Mouse (Mus musculus): Measurements from ENCODE around the gene Gm42791. TPM values are rescaled to one million over a fixed set of nuclear protein-coding genes. Genes with fewer than 3 reads are reported as not detected.

Gm42791 gene
- polyA plus RNA-seq, 1 experiment from 2014 or later: 0.78 TPM

DNA sequence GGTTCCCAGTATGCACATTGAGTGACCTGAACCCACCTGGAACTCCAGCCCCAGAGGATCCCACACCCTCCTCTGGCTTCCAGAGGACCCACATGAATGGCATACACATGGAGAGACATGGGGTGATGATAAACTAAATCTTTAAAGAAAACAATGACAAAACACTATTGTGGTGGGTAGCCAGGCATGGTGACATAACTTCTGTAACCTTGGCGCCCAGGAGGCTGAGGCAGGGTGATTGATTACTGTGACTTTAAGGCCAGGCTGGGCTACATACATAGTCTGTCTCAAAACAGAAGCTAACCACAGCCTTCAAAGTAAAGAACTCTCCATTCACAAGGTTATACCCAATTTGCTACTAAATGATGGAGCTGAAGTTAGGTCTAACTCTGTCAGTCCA, 30.7 kb downstream of the Gm42791 start:
- 76% methylated on average over 1 of the region's 1 CpGs for WGBS
- TF ChIP-seq CTCF (IDR thresholded peaks at IDR 0.05): no peak
- no peak for TF ChIP-seq EP300 (IDR thresholded peaks at IDR 0.05)
- H3K4me1 ChIP-seq (ENCODE audit: insufficient read depth, low read depth, low read length): peaks cover 13% of the 10 kb centered on the region; the same call in 1 of the 2 replicates
- ATAC-seq (no peak), DNase-seq (ENCODE audit: low spot score) (no peak)
- H3K9ac ChIP-seq (replicated peaks; ENCODE audit: low read depth): no peak overlapping the region
- no peak overlapping the region for H3K4me2 ChIP-seq (replicated peaks; ENCODE audit: low read depth, low read length)
- H3K9me3 ChIP-seq (ENCODE audit: low read length): no peaks in the 10 kb centered on the region
- no peaks in the 10 kb centered on the region for H3K27me3 ChIP-seq (replicated peaks; ENCODE audit: insufficient read depth, low read length)
- H3K4me3 ChIP-seq (ENCODE audit: low read depth, low read length): no peak overlapping the region
- H3K36me3 ChIP-seq (ENCODE audit: insufficient read depth, low read length): no peaks in the 10 kb centered on the region
- H3K27ac ChIP-seq (ENCODE audit: low read length): no peak overlapping the region

DNA sequence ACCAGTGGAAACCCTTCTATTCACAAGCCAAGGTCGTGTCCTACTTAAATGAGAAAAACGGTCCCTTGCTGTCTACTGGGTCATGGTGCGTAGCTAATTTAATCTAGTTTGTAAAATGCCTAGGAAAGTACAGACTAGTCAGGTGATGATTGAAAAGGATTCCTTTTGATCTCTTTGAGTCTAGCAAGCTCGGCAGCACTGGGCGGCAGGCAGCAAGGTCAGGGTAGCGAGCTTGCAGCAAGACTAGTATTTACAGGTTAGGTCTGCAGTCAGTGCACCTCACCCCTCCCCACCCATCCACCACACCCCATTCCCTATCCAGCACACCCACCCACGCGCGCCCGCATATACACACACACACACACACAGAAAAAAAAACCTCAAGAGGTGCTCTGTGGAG, 34.7 kb downstream of the Gm42791 start:
- peaks cover 6% of the 10 kb centered on the region; the same call in 1 of the 2 replicates for H3K4me1 ChIP-seq (ENCODE audit: insufficient read depth, low read depth, low read length)
- no peaks in the 10 kb centered on the region for H3K9me3 ChIP-seq (ENCODE audit: low read length)
- DNase-seq (ENCODE audit: low spot score) (no peak), ATAC-seq (no peak)
- H3K9ac ChIP-seq (replicated peaks; ENCODE audit: low read depth): no peak overlapping the region
- H3K27ac ChIP-seq (ENCODE audit: low read length): peak overlapping the region; percentile 43
- H3K4me3 ChIP-seq (ENCODE audit: low read depth, low read length): no peak overlapping the region
- H3K27me3 ChIP-seq (replicated peaks; ENCODE audit: insufficient read depth, low read length): no peaks in the 10 kb centered on the region
- H3K4me2 ChIP-seq (replicated peaks; ENCODE audit: low read depth, low read length): peak overlapping the region; percentile 79
- TF ChIP-seq CTCF (IDR thresholded peaks at IDR 0.05) (no peak), EP300 (IDR thresholded peaks at IDR 0.05) (no peak)
- H3K36me3 ChIP-seq (ENCODE audit: insufficient read depth, low read length): no peaks in the 10 kb centered on the region
- 69% methylated on average over 10 of the region's 10 CpGs for WGBS

DNA sequence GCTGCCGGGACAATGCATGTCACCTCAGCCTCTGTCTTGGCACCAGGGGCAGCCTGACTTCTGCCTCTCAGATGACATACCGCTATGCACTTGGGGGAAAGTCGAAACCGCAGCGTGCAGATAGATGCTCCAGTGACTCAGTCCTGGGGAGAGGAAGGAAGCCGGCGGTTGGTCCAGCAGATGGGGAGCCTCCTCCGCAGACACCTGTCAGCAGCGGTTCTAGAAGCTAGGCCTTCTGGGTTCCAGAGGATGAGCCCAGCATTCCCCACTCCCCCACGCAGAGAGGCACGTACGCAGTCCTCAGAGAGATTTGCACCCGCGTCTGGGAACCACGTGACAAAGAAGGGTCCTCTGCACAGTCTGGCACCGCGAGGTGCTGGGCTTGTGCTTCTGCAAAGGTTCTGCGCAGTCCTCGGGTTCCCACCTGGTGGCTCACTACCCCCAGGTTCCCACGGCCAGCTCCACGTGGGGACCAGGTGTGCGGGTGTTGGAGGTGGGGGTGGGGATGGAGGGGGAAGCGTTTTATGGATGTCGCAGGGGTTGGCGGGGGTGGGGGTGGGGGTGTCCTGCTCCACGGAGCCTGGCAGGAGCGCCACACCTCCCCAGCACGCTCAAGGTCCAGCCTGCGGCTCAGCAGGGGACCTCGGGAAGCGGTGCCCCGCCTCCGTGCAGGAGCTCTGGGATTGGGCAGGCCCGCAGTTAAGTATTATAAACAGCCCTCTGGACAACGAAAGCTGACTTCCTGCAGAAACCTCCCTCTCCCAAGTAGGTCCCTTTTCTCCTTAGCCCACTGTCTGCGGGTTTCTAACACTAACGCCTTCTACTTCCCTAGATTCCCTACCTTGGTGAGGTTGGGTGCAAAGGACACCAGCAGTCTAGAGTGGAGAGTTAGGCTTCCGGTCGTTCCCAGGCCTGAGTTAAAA, 35.6 kb downstream of the Gm42791 start:
- H3K27ac ChIP-seq (ENCODE audit: low read length): no peak overlapping the region; the same call in 1 of the 2 replicates
- H3K4me1 ChIP-seq (ENCODE audit: insufficient read depth, low read depth, low read length): peaks cover 6% of the 10 kb centered on the region; the same call in 1 of the 2 replicates
- H3K9ac ChIP-seq (replicated peaks; ENCODE audit: low read depth): peak overlapping the region; percentile 3; the same call in 1 of the 2 replicates
- H3K36me3 ChIP-seq (ENCODE audit: insufficient read depth, low read length): no peaks in the 10 kb centered on the region
- peak overlapping the region; percentile 32 for H3K4me3 ChIP-seq (ENCODE audit: low read depth, low read length)
- peak overlapping the region; percentile 79 for H3K4me2 ChIP-seq (replicated peaks; ENCODE audit: low read depth, low read length)
- 1% methylated on average over 39 of the region's 39 CpGs for WGBS
- ATAC-seq (peak; percentile 90), DNase-seq (ENCODE audit: low spot score) (peak; percentile 83)
- no peaks in the 10 kb centered on the region for H3K9me3 ChIP-seq (ENCODE audit: low read length)
- TF ChIP-seq CTCF (IDR thresholded peaks at IDR 0.05) (no peak), EP300 (IDR thresholded peaks at IDR 0.05) (no peak)
- no peaks in the 10 kb centered on the region for H3K27me3 ChIP-seq (replicated peaks; ENCODE audit: insufficient read depth, low read length)

DNA sequence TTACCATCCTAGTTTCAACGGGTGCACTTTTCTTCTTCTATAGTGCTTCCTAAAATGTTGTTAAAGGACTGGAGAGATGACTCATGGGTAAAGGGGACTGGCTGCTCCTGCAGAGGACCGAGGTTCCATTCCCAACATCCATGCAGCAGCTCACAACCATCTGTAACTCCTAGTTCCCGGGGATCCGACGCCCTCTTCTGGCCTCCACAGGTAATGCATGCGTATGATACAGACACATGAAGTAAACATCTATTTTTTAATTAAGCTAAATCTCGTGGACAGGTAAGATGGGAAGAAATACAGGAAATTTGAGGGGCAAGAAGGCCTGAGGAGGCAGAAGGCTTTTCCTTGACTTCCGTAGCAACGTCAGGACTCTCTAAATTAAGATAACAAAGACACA, 36.6 kb downstream of the Gm42791 start:
- 45% methylated on average over 9 of the region's 9 CpGs for WGBS
- no peaks in the 10 kb centered on the region for H3K9me3 ChIP-seq (ENCODE audit: low read length)
- no peak overlapping the region for H3K4me3 ChIP-seq (ENCODE audit: low read depth, low read length)
- peaks cover 6% of the 10 kb centered on the region; the same call in 1 of the 2 replicates for H3K4me1 ChIP-seq (ENCODE audit: insufficient read depth, low read depth, low read length)
- no peak for DNase-seq (ENCODE audit: low spot score)
- no peak overlapping the region for H3K4me2 ChIP-seq (replicated peaks; ENCODE audit: low read depth, low read length)
- no peak overlapping the region for H3K27ac ChIP-seq (ENCODE audit: low read length)
- ATAC-seq: no peak
- H3K9ac ChIP-seq (replicated peaks; ENCODE audit: low read depth): no peak overlapping the region
- TF ChIP-seq CTCF (IDR thresholded peaks at IDR 0.05): peak; percentile 67
- TF ChIP-seq EP300 (IDR thresholded peaks at IDR 0.05): no peak
- H3K36me3 ChIP-seq (ENCODE audit: insufficient read depth, low read length): no peaks in the 10 kb centered on the region
- H3K27me3 ChIP-seq (replicated peaks; ENCODE audit: insufficient read depth, low read length): no peaks in the 10 kb centered on the region

DNA sequence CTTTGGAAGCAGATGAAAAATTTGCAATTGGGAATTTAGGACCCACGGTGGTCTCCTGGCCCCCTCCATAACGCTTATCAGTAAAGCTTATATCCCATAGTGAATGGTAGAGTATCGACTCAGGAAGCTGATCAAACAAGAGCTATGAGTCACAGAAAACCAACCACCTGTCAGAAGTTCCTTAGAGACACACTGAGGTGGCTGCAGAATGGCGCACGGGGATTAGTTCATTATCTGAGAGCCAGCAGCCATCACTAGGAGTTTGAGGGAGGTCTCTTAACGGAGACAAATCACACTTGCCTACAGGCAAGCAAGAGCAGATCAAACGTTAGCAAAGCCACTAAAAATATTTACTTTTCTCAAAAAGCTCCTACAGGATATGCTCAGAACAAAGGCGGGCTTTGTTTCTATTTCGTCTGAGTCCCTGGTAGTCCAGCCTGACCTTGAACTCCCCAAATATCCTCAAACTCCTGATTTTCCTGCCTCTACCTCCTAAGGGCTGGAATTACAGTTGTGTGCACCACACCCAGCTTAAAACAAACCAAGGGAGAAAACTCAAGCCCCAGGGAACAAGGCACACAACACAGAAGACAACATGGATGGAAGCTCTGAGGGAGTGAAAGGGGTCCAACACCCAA, 37.9 kb downstream of the Gm42791 start:
- ATAC-seq (no peak), DNase-seq (ENCODE audit: low spot score) (no peak)
- Histone ChIP-seq H3K4me3 (ENCODE audit: low read depth, low read length) (no peak overlapping the region), H3K4me2 (replicated peaks; ENCODE audit: low read depth, low read length) (no peak overlapping the region), H3K27me3 (replicated peaks; ENCODE audit: insufficient read depth, low read length) (no peaks in the 10 kb centered on the region), H3K36me3 (ENCODE audit: insufficient read depth, low read length) (no peaks in the 10 kb centered on the region), H3K9ac (replicated peaks; ENCODE audit: low read depth) (no peak overlapping the region), H3K9me3 (ENCODE audit: low read length) (no peaks in the 10 kb centered on the region), H3K4me1 (ENCODE audit: insufficient read depth, low read depth, low read length) (peaks cover 6% of the 10 kb centered on the region; the same call in 1 of the 2 replicates), H3K27ac (ENCODE audit: low read length) (no peak overlapping the region)
- WGBS: 23% methylated on average over 9 of the region's 9 CpGs
- TF ChIP-seq EP300 (IDR thresholded peaks at IDR 0.05) (no peak), CTCF (IDR thresholded peaks at IDR 0.05) (no peak)

DNA sequence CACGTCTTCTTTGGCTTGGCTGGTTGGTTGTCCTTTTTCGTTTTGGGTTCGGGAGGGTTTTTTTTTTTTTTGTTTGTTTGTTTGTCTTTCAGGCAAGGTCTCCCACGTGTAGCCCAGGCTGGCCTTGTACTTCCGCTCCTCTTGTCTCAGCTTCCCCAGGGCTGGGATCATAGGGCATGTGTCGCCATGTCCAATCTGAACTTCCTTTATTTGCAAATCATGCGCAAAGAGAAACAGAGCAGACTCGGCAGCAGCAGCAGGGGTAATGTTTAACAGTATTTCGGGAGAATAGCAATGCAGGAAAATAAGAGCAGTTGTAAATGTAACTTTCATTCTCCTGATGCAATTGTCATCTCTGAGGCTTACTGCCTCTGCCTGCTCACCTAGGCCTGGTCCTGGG, 38.9 kb downstream of the Gm42791 start:
- no peaks in the 10 kb centered on the region for H3K36me3 ChIP-seq (ENCODE audit: insufficient read depth, low read length)
- H3K4me3 ChIP-seq (ENCODE audit: low read depth, low read length): no peak overlapping the region
- no peak for ATAC-seq
- no peak for DNase-seq (ENCODE audit: low spot score)
- H3K9ac ChIP-seq (replicated peaks; ENCODE audit: low read depth): no peak overlapping the region
- peaks cover 6% of the 10 kb centered on the region; the same call in 1 of the 2 replicates for H3K4me1 ChIP-seq (ENCODE audit: insufficient read depth, low read depth, low read length)
- no peak overlapping the region for H3K27ac ChIP-seq (ENCODE audit: low read length)
- 66% methylated on average over 9 of the region's 9 CpGs for WGBS
- no peaks in the 10 kb centered on the region for H3K27me3 ChIP-seq (replicated peaks; ENCODE audit: insufficient read depth, low read length)
- no peak for TF ChIP-seq EP300 (IDR thresholded peaks at IDR 0.05)
- TF ChIP-seq CTCF (IDR thresholded peaks at IDR 0.05): no peak
- H3K9me3 ChIP-seq (ENCODE audit: low read length): no peaks in the 10 kb centered on the region
- no peak overlapping the region for H3K4me2 ChIP-seq (replicated peaks; ENCODE audit: low read depth, low read length)

Measured in lung, postnatal 0 days (tissue).